In the genomic region with DNA sequence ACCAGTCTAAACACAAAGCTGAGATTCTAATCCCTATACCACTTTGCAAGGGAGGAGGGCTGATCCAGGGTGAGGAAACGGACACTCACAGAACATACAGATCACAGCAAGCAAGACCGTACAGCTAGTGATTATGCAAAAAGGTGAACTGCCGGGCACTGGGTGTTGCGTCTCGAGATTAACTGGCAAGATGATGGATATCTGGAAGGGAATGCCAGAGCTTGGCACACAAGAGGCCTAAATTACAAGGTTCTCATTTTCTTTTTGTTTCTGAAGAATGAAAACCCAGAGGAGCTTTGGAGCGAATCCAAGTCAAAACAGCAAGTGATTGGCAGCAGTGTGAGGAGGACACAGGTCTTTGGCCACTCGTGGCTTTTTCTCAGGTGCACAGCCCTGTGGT, we compare ENCODE assay signal across 27 mouse cellular contexts. TPM values are rescaled to one million over a fixed set of nuclear protein-coding genes. Genes with fewer than 3 reads are reported as not detected.
DNase-seq lines count a peak whose midpoint lies in the region; ATAC-seq lines count a peak whose summit lies in the region.
"Had no signal": no experiment of that assay in that cellular context is flagged by ENCODE, and none has a peak within 500 bp of the region (broad histone marks: within the 10 kb centered on the region; RNA-seq: fewer than 3 reads in every experiment).

No protein-coding gene starts in this region.

- WGBS in forebrain, embryonic 14.5 days, result 43% methylated on average over 7 of the region's 7 CpGs
- 36% methylated on average over 7 of the region's 7 CpGs for WGBS in forebrain, embryonic 15.5 days

- no peaks in the 10 kb centered on the region for H3K9me3 ChIP-seq in forebrain, embryonic 14.5 days (replicated peaks; ENCODE audit: control insufficient read depth, low read length)
- H3K9me3 ChIP-seq in forebrain, embryonic 15.5 days, result no peaks in the 10 kb centered on the region
- H3K9me3 ChIP-seq: embryonic facial prominence, embryonic 13.5 days; forebrain, embryonic 10.5 days; G1E; heart, embryonic 10.5 days; heart, embryonic 15.5 days; hindbrain, embryonic 15.5 days had no signal

- no peak for ATAC-seq in forebrain, embryonic 14.5 days
- no peak for ATAC-seq in forebrain, embryonic 15.5 days (replicated peaks)
- ATAC-seq: activated CD4-positive, CD25-positive, alpha-beta regulatory T cell, adult 4 months; CD4-positive, CD25-positive, alpha-beta regulatory T cell, adult 4 months; Patski had no signal

- no peaks in the 10 kb centered on the region for H3K36me3 ChIP-seq in forebrain, embryonic 14.5 days (ENCODE audit: control insufficient read depth, insufficient read depth, low read length)
- H3K36me3 ChIP-seq in forebrain, embryonic 15.5 days, result no peaks in the 10 kb centered on the region
- H3K36me3 ChIP-seq: embryonic facial prominence, embryonic 13.5 days; forebrain, embryonic 10.5 days; G1E; heart, embryonic 10.5 days; heart, embryonic 15.5 days; hindbrain, embryonic 15.5 days had no signal

- no peak overlapping the region for H3K27ac ChIP-seq in forebrain, embryonic 14.5 days (ENCODE audit: low read depth, low read length)
- no peak overlapping the region for H3K27ac ChIP-seq in forebrain, embryonic 15.5 days (replicated peaks)
- H3K27ac ChIP-seq: embryonic facial prominence, embryonic 13.5 days; forebrain, embryonic 10.5 days; gastrocnemius, adult 2 months; heart, embryonic 10.5 days; heart, embryonic 15.5 days; hindbrain, embryonic 15.5 days had no signal

- H3K27me3 ChIP-seq in forebrain, embryonic 14.5 days (replicated peaks; ENCODE audit: control insufficient read depth, insufficient read depth, low read length), result no peaks in the 10 kb centered on the region
- no peaks in the 10 kb centered on the region; the same call in 1 of the 2 replicates for H3K27me3 ChIP-seq in forebrain, embryonic 15.5 days
- H3K27me3 ChIP-seq: embryonic facial prominence, embryonic 13.5 days; heart, embryonic 15.5 days; hindbrain, embryonic 15.5 days; Patski had no signal

- H3K4me2 ChIP-seq in forebrain, embryonic 14.5 days (ENCODE audit: low read length), result no peak overlapping the region
- H3K4me2 ChIP-seq in forebrain, embryonic 15.5 days (replicated peaks), result no peak overlapping the region
- H3K4me2 ChIP-seq: embryonic facial prominence, embryonic 13.5 days; heart, embryonic 15.5 days; hindbrain, embryonic 15.5 days had no signal

- H3K9ac ChIP-seq in forebrain, embryonic 14.5 days (ENCODE audit: low read length), result no peak overlapping the region
- H3K9ac ChIP-seq in forebrain, embryonic 15.5 days (replicated peaks), result no peak overlapping the region
- H3K9ac ChIP-seq: embryonic facial prominence, embryonic 13.5 days; heart, embryonic 15.5 days; hindbrain, embryonic 15.5 days had no signal

- H3K4me3 ChIP-seq in forebrain, embryonic 14.5 days (ENCODE audit: low read depth, low read length), result no peak overlapping the region
- H3K4me3 ChIP-seq in forebrain, embryonic 15.5 days, result no peak overlapping the region
- H3K4me3 ChIP-seq: embryonic facial prominence, embryonic 13.5 days; forebrain, embryonic 10.5 days; gastrocnemius, adult 2 months; heart, embryonic 10.5 days; heart, embryonic 15.5 days; hindbrain, embryonic 15.5 days had no signal

- no peaks in the 10 kb centered on the region; the same call in 1 of the 2 replicates for H3K4me1 ChIP-seq in forebrain, embryonic 14.5 days (ENCODE audit: control insufficient read depth, insufficient read depth, low read length)
- H3K4me1 ChIP-seq in forebrain, embryonic 15.5 days, result peaks cover 6% of the 10 kb centered on the region; the same call in 1 of the 2 replicates
- H3K4me1 ChIP-seq: forebrain, embryonic 10.5 days; heart, embryonic 10.5 days; heart, embryonic 15.5 days; hindbrain, embryonic 15.5 days had no signal

- DNase-seq in adrenal gland, postnatal 10 days, result peak; percentile 42
- no peak for DNase-seq in adrenal gland, postnatal 25 days
- DNase-seq in forebrain, embryonic 14.5 days (ENCODE audit: low spot score), result peak; percentile 40
- DNase-seq in lung, postnatal 36 days, result peak; percentile 22
- DNase-seq in lung, postnatal 10 days, result no peak
- peak; percentile 88 for DNase-seq in fat pad, adult 2 months (ENCODE audit: extremely low read depth, low read depth, low spot score)
- no peak for DNase-seq in spleen, adult 12 weeks (ENCODE audit: low spot score)
- DNase-seq: adrenal gland, adult 2 months; B cell, adult 2 months; cerebellum, adult 8-10 months; cerebellum, postnatal 25 days; gastrocnemius, adult 2 months; gastrocnemius, postnatal 25 days; heart, adult 18-20 months; heart, postnatal 14 days; kidney, adult 11 months; kidney, adult 9 months had no signal

RNA-seq across cellular contexts. Expression of a gene that starts 28.0 kb away (rescaled TPM):
- total RNA-seq in adrenal gland, postnatal 10 days (2021), result 1 to 10 TPM; 4.9 to 7.2 TPM
- total RNA-seq in adrenal gland, postnatal 25 days (2021), result 5.9 and 6.6 TPM in 2 replicates
- polyA plus RNA-seq in forebrain, embryonic 14.5 days (2014; fragmentation: Nextera tagmentation; extraction: Ambion mirVana), result 5.1 and 5.4 TPM in 2 replicates
- polyA plus RNA-seq in forebrain, embryonic 15.5 days (2015; fragmentation: Nextera tagmentation; extraction: Ambion mirVana), result 4.9 and 6.8 TPM in 2 replicates
- polyA plus RNA-seq: G1E had no signal

RNA-seq across cellular contexts. Expression of a gene that starts 31.3 kb away (rescaled TPM):
- 10 to 100 TPM; 33.8 to 36.2 TPM for total RNA-seq in adrenal gland, postnatal 10 days (2021)
- total RNA-seq in adrenal gland, postnatal 25 days (2021), result 45.3 and 49.6 TPM in 2 replicates
- 111 and 118 TPM in 2 replicates for polyA plus RNA-seq in forebrain, embryonic 14.5 days (2014; fragmentation: Nextera tagmentation; extraction: Ambion mirVana)
- polyA plus RNA-seq in forebrain, embryonic 15.5 days (2015; fragmentation: Nextera tagmentation; extraction: Ambion mirVana), result 97.6 and 106 TPM in 2 replicates

Comparison
In these comparisons a context has a peak if more than half of its experiments do, and no peak if none do; other contexts are left out.
1. DNase-seq: peak in adrenal gland, postnatal 10 days (single experiment), forebrain, embryonic 14.5 days (single experiment), lung, postnatal 36 days (single experiment) and fat pad, adult 2 months (single experiment); none in adrenal gland, postnatal 25 days (single experiment), lung, postnatal 10 days (single experiment) and spleen, adult 12 weeks (single experiment).